10 mouse cellular contexts compared by ENCODE assay signal in genomic region chr17:32839083-32839802, GRCm38 (mm10). TPM values are rescaled to one million over a fixed set of nuclear protein-coding genes. Genes with fewer than 3 reads are reported as not detected.
A peak's percentile ranks its signal among the peaks of the same experiment; 100 is the strongest.
DNase-seq lines count a peak whose midpoint lies in the region; ATAC-seq and TF ChIP-seq lines count a peak whose summit lies in the region.
"Had no signal": no experiment of that assay in that cellular context is flagged by ENCODE, and none has a peak within 500 bp of the region (broad histone marks: within the 10 kb centered on the region; RNA-seq: fewer than 3 reads in every experiment).

No protein-coding gene starts in this region.

- no peaks in the 10 kb centered on the region for H3K9me3 ChIP-seq in hindbrain, embryonic 13.5 days
- 0 out of 2 replicates have a peak, but pooled peaks cover 5% of the 10 kb centered on the region for H3K9me3 ChIP-seq in hindbrain, postnatal 0 days (ENCODE audit: low read length)
- H3K9me3 ChIP-seq in midbrain, embryonic 11.5 days (ENCODE audit: control insufficient read depth, low read length): no peaks in the 10 kb centered on the region
- no peaks in the 10 kb centered on the region for H3K9me3 ChIP-seq in forebrain, postnatal 0 days (ENCODE audit: low read length)
- H3K9me3 ChIP-seq: forebrain, embryonic 10.5 days had no signal

- H3K27me3 ChIP-seq in hindbrain, embryonic 13.5 days: no peaks in the 10 kb centered on the region
- H3K27me3 ChIP-seq in hindbrain, postnatal 0 days (ENCODE audit: insufficient read depth, low read length): no peaks in the 10 kb centered on the region
- no peaks in the 10 kb centered on the region for H3K27me3 ChIP-seq in midbrain, embryonic 11.5 days (ENCODE audit: control insufficient read depth, insufficient read depth, low read length)
- H3K27me3 ChIP-seq in forebrain, postnatal 0 days (ENCODE audit: insufficient read depth, low read length): no peaks in the 10 kb centered on the region

- H3K27ac ChIP-seq in hindbrain, embryonic 13.5 days: no peak overlapping the region
- H3K27ac ChIP-seq in hindbrain, postnatal 0 days: no peak overlapping the region
- H3K27ac ChIP-seq in midbrain, embryonic 11.5 days (ENCODE audit: low read depth, low read length): no peak overlapping the region
- H3K27ac ChIP-seq in forebrain, postnatal 0 days (ENCODE audit: low read depth, low read length): no peak overlapping the region
- H3K27ac ChIP-seq: forebrain, embryonic 10.5 days had no signal

- no peak for TF ChIP-seq CTCF in hindbrain, postnatal 0 days (IDR thresholded peaks at IDR 0.05; ENCODE audit: low read depth)
- TF ChIP-seq CTCF in forebrain, postnatal 0 days (IDR thresholded peaks at IDR 0.05; ENCODE audit: low read depth): no peak

- no peaks in the 10 kb centered on the region for H3K36me3 ChIP-seq in hindbrain, embryonic 13.5 days
- H3K36me3 ChIP-seq in hindbrain, postnatal 0 days (ENCODE audit: insufficient read depth, low read length): no peaks in the 10 kb centered on the region
- H3K36me3 ChIP-seq in midbrain, embryonic 11.5 days (ENCODE audit: control insufficient read depth, insufficient read depth, low read length): no peaks in the 10 kb centered on the region
- H3K36me3 ChIP-seq in forebrain, postnatal 0 days (ENCODE audit: insufficient read depth): no peaks in the 10 kb centered on the region
- H3K36me3 ChIP-seq: forebrain, embryonic 10.5 days had no signal

- no peak overlapping the region for H3K4me3 ChIP-seq in hindbrain, embryonic 13.5 days
- no peak overlapping the region for H3K4me3 ChIP-seq in hindbrain, postnatal 0 days (ENCODE audit: low read length)
- no peak overlapping the region for H3K4me3 ChIP-seq in midbrain, embryonic 11.5 days (ENCODE audit: low read depth, low read length)
- H3K4me3 ChIP-seq in forebrain, postnatal 0 days (ENCODE audit: low read depth, low read length): no peak overlapping the region
- H3K4me3 ChIP-seq: forebrain, embryonic 10.5 days; megakaryocyte, embryonic 14.5 days had no signal

- no peak overlapping the region for H3K4me2 ChIP-seq in hindbrain, embryonic 13.5 days
- no peak overlapping the region for H3K4me2 ChIP-seq in hindbrain, postnatal 0 days (ENCODE audit: low read depth, low read length)
- H3K4me2 ChIP-seq in midbrain, embryonic 11.5 days: no peak overlapping the region
- H3K4me2 ChIP-seq in forebrain, postnatal 0 days (ENCODE audit: low read depth): no peak overlapping the region

- no peak for ATAC-seq in hindbrain, embryonic 13.5 days (ENCODE audit: low FRiP score)
- no peak for ATAC-seq in hindbrain, postnatal 0 days
- ATAC-seq in midbrain, embryonic 11.5 days (ENCODE audit: low FRiP score): no peak
- ATAC-seq in forebrain, postnatal 0 days: no peak

- no peak for DNase-seq in hindbrain, postnatal 0 days (ENCODE audit: low spot score)
- peak; percentile 6 for DNase-seq in adrenal gland, adult 8-10 months
- peak; percentile 10 for DNase-seq in heart, adult 8-10 months (ENCODE audit: low spot score)
- DNase-seq in kidney, postnatal 4 days: peak; percentile 49 to 65
- DNase-seq in midbrain, embryonic 11.5 days (ENCODE audit: low spot score, missing footprints): no peak
- no peak for DNase-seq in left cerebral cortex, adult 9 months (ENCODE audit: low spot score in 2 of 2)
- DNase-seq in forebrain, postnatal 0 days: no peak

- H3K4me1 ChIP-seq in hindbrain, embryonic 13.5 days (replicated peaks): 0 out of 2 replicates have a peak, but pooled peaks cover 5% of the 10 kb centered on the region
- H3K4me1 ChIP-seq in hindbrain, postnatal 0 days (ENCODE audit: insufficient read depth, low read length): no peaks in the 10 kb centered on the region
- H3K4me1 ChIP-seq in midbrain, embryonic 11.5 days (ENCODE audit: control insufficient read depth, insufficient read depth, low read length): no peaks in the 10 kb centered on the region
- no peaks in the 10 kb centered on the region for H3K4me1 ChIP-seq in forebrain, postnatal 0 days (ENCODE audit: insufficient read depth)
- H3K4me1 ChIP-seq: megakaryocyte, embryonic 14.5 days had no signal

- H3K9ac ChIP-seq in hindbrain, embryonic 13.5 days: 0 out of 2 replicates have a peak overlapping the region, but pooled peaks have one; percentile 19
- H3K9ac ChIP-seq in hindbrain, postnatal 0 days (replicated peaks; ENCODE audit: low read length): no peak overlapping the region
- no peak overlapping the region for H3K9ac ChIP-seq in midbrain, embryonic 11.5 days (ENCODE audit: low read length)
- no peak overlapping the region for H3K9ac ChIP-seq in forebrain, postnatal 0 days

- WGBS in hindbrain, embryonic 13.5 days: 45% methylated on average over 15 of the region's 15 CpGs
- 38% methylated on average over 15 of the region's 15 CpGs for WGBS in hindbrain, postnatal 0 days
- WGBS in midbrain, embryonic 11.5 days: 54% methylated on average over 15 of the region's 15 CpGs
- WGBS in forebrain, postnatal 0 days: 38% methylated on average over 15 of the region's 15 CpGs

RNA-seq across cellular contexts. Expression of gene Zfp799, which starts 9.2 kb away (rescaled TPM):
- polyA plus RNA-seq in hindbrain, embryonic 13.5 days (2015; fragmentation: Nextera tagmentation; extraction: Ambion mirVana): 20.1 and 22.2 TPM in 2 replicates
- 12.2 and 15.3 TPM in 2 replicates for total RNA-seq in hindbrain, postnatal 0 days (2014; rRNA removed)
- polyA plus RNA-seq in hindbrain, postnatal 0 days (2015; fragmentation: Nextera tagmentation; extraction: Ambion mirVana): 12.4 and 14.8 TPM in 2 replicates
- total RNA-seq in adrenal gland, adult 8-10 months (2022): 10 to 100 TPM; 11.2 to 18.2 (median 14.1) TPM
- 10 to 100 TPM in 2 of 4 experiments, 1 to 10 TPM in 2; 5.9 to 12.0 (median 9.9) TPM for total RNA-seq in heart, adult 8-10 months (2022)
- polyA plus RNA-seq in midbrain, embryonic 11.5 days (2014; fragmentation: Nextera tagmentation; extraction: Ambion mirVana): 18.6 and 19.3 TPM in 2 replicates
- total RNA-seq in forebrain, postnatal 0 days (2014; rRNA removed): 21.9 and 26.3 TPM in 2 replicates
- 10.2 and 14.3 TPM in 2 replicates for polyA plus RNA-seq in forebrain, postnatal 0 days (2015; fragmentation: Nextera tagmentation; extraction: Ambion mirVana)

RNA-seq across cellular contexts. Expression of gene Zfp811, which starts 29.5 kb away (rescaled TPM):
- 63.9 and 71.5 TPM in 2 replicates for polyA plus RNA-seq in hindbrain, embryonic 13.5 days (2015; fragmentation: Nextera tagmentation; extraction: Ambion mirVana)
- 13.1 and 15.7 TPM in 2 replicates for total RNA-seq in hindbrain, postnatal 0 days (2014; rRNA removed)
- polyA plus RNA-seq in hindbrain, postnatal 0 days (2015; fragmentation: Nextera tagmentation; extraction: Ambion mirVana): 19.8 and 19.9 TPM in 2 replicates
- 1 to 10 TPM in 2 of 4 experiments, under 1 TPM in 2; 0.73 to 1.3 (median 1.00) TPM for total RNA-seq in adrenal gland, adult 8-10 months (2022)
- total RNA-seq in heart, adult 8-10 months (2022): under 1 TPM; 0.16 to 0.38 (median 0.25) TPM
- polyA plus RNA-seq in midbrain, embryonic 11.5 days (2014; fragmentation: Nextera tagmentation; extraction: Ambion mirVana): 38.1 and 42.0 TPM in 2 replicates
- 21.9 and 25.0 TPM in 2 replicates for total RNA-seq in forebrain, postnatal 0 days (2014; rRNA removed)
- polyA plus RNA-seq in forebrain, postnatal 0 days (2015; fragmentation: Nextera tagmentation; extraction: Ambion mirVana): 7.6 and 19.7 TPM in 2 replicates

RNA-seq across cellular contexts. Expression of gene Zfp871, which starts 51.2 kb away (rescaled TPM):
- polyA plus RNA-seq in hindbrain, embryonic 13.5 days (2015; fragmentation: Nextera tagmentation; extraction: Ambion mirVana): 43.7 and 46.1 TPM in 2 replicates
- total RNA-seq in hindbrain, postnatal 0 days (2014; rRNA removed): 29.2 and 34.0 TPM in 2 replicates
- 42.1 and 44.4 TPM in 2 replicates for polyA plus RNA-seq in hindbrain, postnatal 0 days (2015; fragmentation: Nextera tagmentation; extraction: Ambion mirVana)
- total RNA-seq in adrenal gland, adult 8-10 months (2022): 10 to 100 TPM; 42.0 to 67.7 (median 61.5) TPM
- total RNA-seq in heart, adult 8-10 months (2022): 10 to 100 TPM; 28.7 to 30.8 (median 29.3) TPM
- 32.0 and 33.8 TPM in 2 replicates for polyA plus RNA-seq in midbrain, embryonic 11.5 days (2014; fragmentation: Nextera tagmentation; extraction: Ambion mirVana)
- 31.6 and 40.2 TPM in 2 replicates for total RNA-seq in forebrain, postnatal 0 days (2014; rRNA removed)
- 26.0 and 51.2 TPM in 2 replicates for polyA plus RNA-seq in forebrain, postnatal 0 days (2015; fragmentation: Nextera tagmentation; extraction: Ambion mirVana)

RNA-seq across cellular contexts. Expression of gene Zfp870, which starts 52.2 kb away (rescaled TPM):
- polyA plus RNA-seq in hindbrain, embryonic 13.5 days (2015; fragmentation: Nextera tagmentation; extraction: Ambion mirVana): 7.4 and 7.8 TPM in 2 replicates
- total RNA-seq in hindbrain, postnatal 0 days (2014; rRNA removed): 5.9 and 6.4 TPM in 2 replicates
- polyA plus RNA-seq in hindbrain, postnatal 0 days (2015; fragmentation: Nextera tagmentation; extraction: Ambion mirVana): 4.8 and 5.0 TPM in 2 replicates
- total RNA-seq in adrenal gland, adult 8-10 months (2022): 10 to 100 TPM in 3 of 4 experiments, 1 to 10 TPM in 1; 8.8 to 21.1 (median 12.5) TPM
- total RNA-seq in heart, adult 8-10 months (2022): 1 to 10 TPM; 6.3 to 9.0 (median 7.5) TPM
- 9.7 and 11.0 TPM in 2 replicates for polyA plus RNA-seq in midbrain, embryonic 11.5 days (2014; fragmentation: Nextera tagmentation; extraction: Ambion mirVana)
- total RNA-seq in forebrain, postnatal 0 days (2014; rRNA removed): 9.1 and 9.3 TPM in 2 replicates
- polyA plus RNA-seq in forebrain, postnatal 0 days (2015; fragmentation: Nextera tagmentation; extraction: Ambion mirVana): 4.4 and 5.2 TPM in 2 replicates

Comparison
In these comparisons a context has a peak if more than half of its experiments do, and no peak if none do; other contexts are left out.
1. DNase-seq: peak in adrenal gland, adult 8-10 months (single experiment), heart, adult 8-10 months (single experiment) and kidney, postnatal 4 days (2 of 2); none in hindbrain, postnatal 0 days (single experiment), midbrain, embryonic 11.5 days (single experiment), left cerebral cortex, adult 9 months (0 of 2) and forebrain, postnatal 0 days (single experiment).